Mouse (Mus musculus) MEL (cell line): Measurements from ENCODE around the gene Rnf26. TPM values are rescaled to one million over a fixed set of nuclear protein-coding genes. Genes with fewer than 3 reads are reported as not detected.

Experiments
- DNase-seq: peaks from one replicate; pipeline ENCODE4 v3.0.0; 2011; ENCODE audit warnings: low read depth, low spot score
- H3K27ac ChIP-seq: 2 replicates; pipeline ENCODE4 v1.5.1; 2012; ENCODE audit warnings: low read depth, mild to moderate bottlenecking, control low read depth, low read length, moderate library complexity; ENCODE audit not compliant: control insufficient read depth
- H3K27me3 ChIP-seq, 2 experiments: fragments of 150-350 bp in 1 of 2; sonication (generic) in 1 of 2; 2 replicates each; pipeline ENCODE4 v1.6.1; 2012; ENCODE audit warnings: low read length in 2 of 2, mild to moderate bottlenecking in 2 of 2, improper control_type of control experiment in 1 of 2, moderate library complexity in 1 of 2; ENCODE audit not compliant: insufficient read depth in 2 of 2, control insufficient read depth in 1 of 2
- H3K36me3 ChIP-seq, 2 experiments: 2 replicates each; pipeline ENCODE4 v1.6.1; 2012 to 2014; ENCODE audit warnings: low read length in 2 of 2, improper control_type of control experiment in 1 of 2, inconsistent platforms in 1 of 2, mild to moderate bottlenecking in 1 of 2; ENCODE audit not compliant: insufficient read depth in 2 of 2, control insufficient read depth in 1 of 2
- H3K4me1 ChIP-seq, 2 experiments: fragments of 150-350 bp in 1 of 2; sonication (generic) in 1 of 2; 2 replicates each; pipeline ENCODE4 v1.6.1; 2012; ENCODE audit warnings: low read length in 2 of 2, improper control_type of control experiment in 1 of 2, mild to moderate bottlenecking in 1 of 2; ENCODE audit not compliant: insufficient read depth in 2 of 2, control insufficient read depth in 1 of 2
- H3K4me3 ChIP-seq, 2 experiments: fragments of 150-350 bp in 1 of 2; sonication (generic) in 1 of 2; 2 replicates each; pipeline ENCODE4 v1.5.1; 2012; ENCODE audit warnings: low read depth in 2 of 2, low read length in 2 of 2, mild to moderate bottlenecking in 2 of 2, moderate library complexity in 2 of 2, control low read depth in 1 of 2, improper control_type of control experiment in 1 of 2; ENCODE audit not compliant: control insufficient read depth in 1 of 2, insufficient read depth in 1 of 2
- H3K79me2 ChIP-seq: 2 replicates; pipeline ENCODE4 v1.6.1; 2012; ENCODE audit warnings: mild to moderate bottlenecking, low read length, moderate library complexity; ENCODE audit not compliant: control insufficient read depth, poor library complexity, insufficient read depth
- H3K9ac ChIP-seq: 2 replicates; pipeline ENCODE4 v1.6.1; 2012; ENCODE audit warnings: low read depth, mild to moderate bottlenecking, control low read depth, low read length, moderate library complexity; ENCODE audit not compliant: control insufficient read depth, poor library complexity, severe bottlenecking
- H3K9me3 ChIP-seq: fragments of 150-350 bp; sonication (generic); replicated peaks from 2 replicates; pipeline ENCODE4 v1.6.1; 2012; ENCODE audit warnings: mild to moderate bottlenecking, low read length, improper control_type of control experiment, moderate library complexity; ENCODE audit not compliant: insufficient read depth
- CHD1 ChIP-seq: IDR thresholded peaks from 2 replicates; pipeline ENCODE4 v1.6.1; 2012; ENCODE audit warnings: low read depth, mild to moderate bottlenecking, inconsistent platforms, low read length, improper control_type of control experiment
- CHD2 ChIP-seq: IDR thresholded peaks from 2 replicates; pipeline ENCODE4 v1.6.1; 2011; ENCODE audit warnings: low read length, improper control_type of control experiment
- ELF1 ChIP-seq: IDR thresholded peaks from 2 replicates; pipeline ENCODE4 v1.6.1; 2014; ENCODE audit warnings: low read depth, mild to moderate bottlenecking, inconsistent platforms, low read length, improper control_type of control experiment, moderate library complexity
- EP300 ChIP-seq, 2 experiments: IDR thresholded peaks; 2 replicates each; pipeline ENCODE4 v1.6.1; 2011; ENCODE audit warnings: improper control_type of control experiment in 2 of 2, low read length in 2 of 2, low read depth in 1 of 2, mild to moderate bottlenecking in 1 of 2
- ETS1 ChIP-seq: IDR thresholded peaks from 2 replicates; pipeline ENCODE4 v1.6.1; 2012; ENCODE audit warnings: low read depth, mild to moderate bottlenecking, inconsistent platforms, low read length, improper control_type of control experiment, moderate library complexity
- GABPA ChIP-seq: IDR thresholded peaks from 2 replicates; pipeline ENCODE4 v1.6.1; 2012; ENCODE audit warnings: low read depth, mild to moderate bottlenecking, inconsistent platforms, low read length, improper control_type of control experiment, moderate library complexity
- HCFC1 ChIP-seq: IDR thresholded peaks from 2 replicates; pipeline ENCODE4 v1.6.1; 2012; ENCODE audit warnings: low read depth, mild to moderate bottlenecking, inconsistent platforms, low read length, improper control_type of control experiment, moderate library complexity
- MAFK ChIP-seq: IDR thresholded peaks from 2 replicates; pipeline ENCODE4 v1.6.1; 2011; ENCODE audit warnings: low read depth, mild to moderate bottlenecking, low read length, improper control_type of control experiment, borderline replicate concordance
- MAX ChIP-seq: IDR thresholded peaks from 2 replicates; pipeline ENCODE4 v1.6.1; 2011; ENCODE audit warnings: low read length, improper control_type of control experiment
- MEF2A ChIP-seq: IDR thresholded peaks from 2 replicates; pipeline ENCODE4 v1.6.1; 2014; ENCODE audit warnings: low read depth, mild to moderate bottlenecking, inconsistent platforms, low read length, improper control_type of control experiment; ENCODE audit not compliant: poor library complexity, insufficient replicate concordance, severe bottlenecking; ENCODE audit errors: extremely low read depth
- MYB ChIP-seq: IDR thresholded peaks from 2 replicates; pipeline ENCODE4 v1.6.1; 2011; ENCODE audit warnings: mild to moderate bottlenecking, low read depth, low read length, improper control_type of control experiment
- MYC ChIP-seq: IDR thresholded peaks from 2 replicates; pipeline ENCODE4 v1.6.1; 2011; ENCODE audit warnings: low read depth, mild to moderate bottlenecking, low read length, improper control_type of control experiment, moderate library complexity
- NRF1 ChIP-seq: IDR thresholded peaks from 2 replicates; pipeline ENCODE4 v1.6.1; 2014; ENCODE audit warnings: low read depth, mild to moderate bottlenecking, inconsistent platforms, low read length, improper control_type of control experiment, moderate library complexity; ENCODE audit not compliant: poor library complexity, insufficient read depth, severe bottlenecking
- POLR2A ChIP-seq, 2 experiments: IDR thresholded peaks; 2 replicates each; pipeline ENCODE4 v1.6.1; 2011 to 2012; ENCODE audit warnings: low read length in 2 of 2, mild to moderate bottlenecking in 2 of 2, control low read depth in 1 of 2, improper control_type of control experiment in 1 of 2, low read depth in 1 of 2, moderate library complexity in 1 of 2; ENCODE audit not compliant: control insufficient read depth in 1 of 2, insufficient read depth in 1 of 2, poor library complexity in 1 of 2
- POLR2AphosphoS2 ChIP-seq: IDR thresholded peaks from 2 replicates; pipeline ENCODE4 v1.6.1; 2011; ENCODE audit warnings: low read length, improper control_type of control experiment
- POLR2AphosphoS5 ChIP-seq: IDR thresholded peaks from 2 replicates; pipeline ENCODE4 v1.6.1; 2012; ENCODE audit warnings: low read depth, borderline replicate concordance, mild to moderate bottlenecking, inconsistent platforms, low read length, moderate library complexity, mixed read lengths
- RCOR1 ChIP-seq: IDR thresholded peaks from 2 replicates; pipeline ENCODE4 v1.6.1; 2012; ENCODE audit warnings: low read depth, mild to moderate bottlenecking, inconsistent platforms, low read length, improper control_type of control experiment
- TAL1 ChIP-seq: IDR thresholded peaks from 2 replicates; pipeline ENCODE4 v1.6.1; 2012; ENCODE audit warnings: mild to moderate bottlenecking, inconsistent platforms, low read length, moderate library complexity, mixed read lengths
- UBTF ChIP-seq: IDR thresholded peaks from 2 replicates; pipeline ENCODE4 v1.6.1; 2012; ENCODE audit warnings: low read depth, mild to moderate bottlenecking, inconsistent platforms, low read length, improper control_type of control experiment, moderate library complexity, borderline replicate concordance; ENCODE audit not compliant: insufficient read depth
- USF1 ChIP-seq: IDR thresholded peaks from 2 replicates; pipeline ENCODE4 v1.6.1; 2014; ENCODE audit warnings: low read depth, mild to moderate bottlenecking, inconsistent platforms, low read length, improper control_type of control experiment, moderate library complexity
- ZC3H11A ChIP-seq: IDR thresholded peaks from 2 replicates; pipeline ENCODE4 v1.6.1; 2012; ENCODE audit warnings: low read depth, mild to moderate bottlenecking, inconsistent platforms, low read length, improper control_type of control experiment
- ZMIZ1 ChIP-seq: IDR thresholded peaks from 2 replicates; pipeline ENCODE4 v1.6.1; 2012; ENCODE audit warnings: low read depth, mild to moderate bottlenecking, inconsistent platforms, low read length, improper control_type of control experiment, moderate library complexity
- ZNF384 ChIP-seq: IDR thresholded peaks from 2 replicates; pipeline ENCODE4 v1.6.1; 2012; ENCODE audit warnings: low read depth, mild to moderate bottlenecking, inconsistent platforms, low read length, improper control_type of control experiment
- polyA plus RNA-seq, 2 experiments: library from polyadenylated mRNA; stranded (reverse) in 1 of 2; unstranded in 1 of 2; fragments of >175 nt in 1 of 2; fragments of >200 nt in 1 of 2; gene quantifications; 2 replicates each; pipeline versions ENCODE4 v1.2.1 to v1.2.4; 2012; ENCODE audit warnings: low replicate concordance in 2 of 2, low read depth in 1 of 2; ENCODE audit not compliant: insufficient read length in 2 of 2, insufficient read depth in 1 of 2, missing spikeins in 1 of 2
- total RNA-seq: library from RNA; depleted of rRNA; stranded (reverse); fragments of 300-350 nt; gene quantifications from 2 replicates; pipeline ENCODE4 v1.2.3, GENCODE M21; 2012

Gene Rnf26
- total and polyA plus RNA-seq, 3 experiments: 14.0 to 55.1 TPM; not detected in 1

GRCm38 (mm10) chr9:44130034-44130433 lies 16.7 kb upstream of the Rnf26 start:
- DNase-seq: no peak
- H3K9me3 ChIP-seq: no peaks in the 10 kb centered on the region
- TF ChIP-seq ZNF384 (no peak), TAL1 (no peak), POLR2AphosphoS5 (no peak), ELF1 (no peak), MAFK (no peak), MAX (no peak), MYB (no peak), CHD1 (no peak), MEF2A (no peak), CHD2 (no peak), POLR2A (IDR thresholded peaks at IDR 0.05; ENCODE audit: control insufficient read depth in 1 of 2, insufficient read depth in 1 of 2, low read depth in 1 of 2, low read length in 2 of 2, poor library complexity in 1 of 2) (no peak), EP300 (IDR thresholded peaks at IDR 0.05; ENCODE audit: low read depth in 1 of 2, low read length in 2 of 2) (no peak), UBTF (no peak), HCFC1 (no peak), USF1 (no peak)
- H3K79me2 ChIP-seq: no peaks in the 10 kb centered on the region
- no peak overlapping the region for H3K9ac ChIP-seq
- peaks cover 20% of the 10 kb centered on the region in 2 experiments for H3K27me3 ChIP-seq
- no peak overlapping the region for H3K27ac ChIP-seq
- H3K4me1 ChIP-seq: peaks cover 0 to 6% of the 10 kb centered on the region in 2 experiments; a peak in 1 of 4 replicates
- peaks cover 0 to 2% of the 10 kb centered on the region in 2 experiments; a peak in 1 of 4 replicates for H3K36me3 ChIP-seq
- H3K4me3 ChIP-seq: no peak overlapping the region

- H3K4me1 ChIP-seq: peaks cover 0 to 6% of the 10 kb centered on the region in 2 experiments; a peak in 1 of 4 replicates
- no peak overlapping the region for H3K27ac ChIP-seq
- H3K9ac ChIP-seq: no peak overlapping the region
- peaks cover 16% of the 10 kb centered on the region in 2 experiments for H3K27me3 ChIP-seq
- no peaks in the 10 kb centered on the region for H3K79me2 ChIP-seq
- no peak overlapping the region for H3K4me3 ChIP-seq
- H3K9me3 ChIP-seq: no peaks in the 10 kb centered on the region
- no peak for TF ChIP-seq ZC3H11A
- TF ChIP-seq USF1: no peak
- no peak for TF ChIP-seq MAX
- TF ChIP-seq POLR2AphosphoS2: no peak
- TF ChIP-seq MAFK: no peak
- TF ChIP-seq ZNF384: no peak
- no peak for TF ChIP-seq GABPA
- no peak for TF ChIP-seq RCOR1
- no peak for TF ChIP-seq ZMIZ1
- TF ChIP-seq MEF2A: no peak
- no peak for TF ChIP-seq CHD1
- no peak for TF ChIP-seq ETS1
- no peak for TF ChIP-seq NRF1
- TF ChIP-seq MYB: no peak
- no peak for TF ChIP-seq TAL1
- TF ChIP-seq MYC: no peak
- no peak for TF ChIP-seq ELF1
- no peak for TF ChIP-seq UBTF
- TF ChIP-seq, all 39 proteins: peak for 0
- H3K36me3 ChIP-seq: peaks cover 0 to 2% of the 10 kb centered on the region in 2 experiments; a peak in 1 of 4 replicates
- DNase-seq: no peak
Observed at GRCm38 (mm10) chr9:44129633-44130032, 16.3 kb upstream of the Rnf26 start.
